Mouse (Mus musculus) T-helper 2 cell (primary cell): ENCODE results near the gene Miip.

Experiments used
- in situ Hi-C: fragments of 300-600 bp; cut with MboI, MseI; formaldehyde crosslinking; loops from one replicate; pipeline ENCODE4 v1.15.1; 2025; ENCODE audit warnings: high pct_unique_total_duplicates

The Miip gene

DNA sequence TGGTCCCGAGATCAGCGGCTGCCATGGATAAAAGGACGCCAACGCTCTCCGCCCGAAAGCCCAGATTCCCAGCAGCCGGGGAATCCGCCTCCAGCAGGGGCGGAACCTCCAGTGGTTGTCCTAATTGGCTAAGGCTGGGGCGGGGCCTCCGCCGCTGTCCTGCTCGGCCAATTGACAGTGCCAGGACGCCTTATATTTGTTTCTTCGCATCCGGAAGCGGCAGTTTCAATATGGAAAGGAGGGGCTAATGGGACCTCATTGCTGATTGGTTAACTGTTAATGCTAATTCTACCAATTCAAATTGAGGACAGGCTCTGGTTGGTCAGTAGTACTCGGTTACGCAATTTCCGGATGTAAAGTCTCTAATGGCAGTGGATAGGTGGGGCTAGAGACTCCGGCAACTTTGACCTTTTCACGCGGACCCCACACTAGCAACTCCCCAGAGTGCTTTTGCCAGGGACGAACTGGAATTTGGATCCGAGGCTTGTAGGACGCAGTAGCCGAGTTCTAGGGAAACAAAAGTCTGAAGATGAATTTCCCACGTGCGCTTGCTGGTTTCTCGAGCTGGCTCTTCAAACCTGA is at the start of gene Miip, which contains the start of gene Fv1:
Miip (minus strand) TSS at position 367 of the 582 bp plus-strand sequence.
Fv1 (plus strand) TSS at position 530 of the 582 bp plus-strand sequence.
- in situ Hi-C loops = loop anchor here (10.0 to 25.0 kb wide), 2 partner anchors 594 to 1076 kb away; no protein-coding TSS in a partner anchor

DNA sequence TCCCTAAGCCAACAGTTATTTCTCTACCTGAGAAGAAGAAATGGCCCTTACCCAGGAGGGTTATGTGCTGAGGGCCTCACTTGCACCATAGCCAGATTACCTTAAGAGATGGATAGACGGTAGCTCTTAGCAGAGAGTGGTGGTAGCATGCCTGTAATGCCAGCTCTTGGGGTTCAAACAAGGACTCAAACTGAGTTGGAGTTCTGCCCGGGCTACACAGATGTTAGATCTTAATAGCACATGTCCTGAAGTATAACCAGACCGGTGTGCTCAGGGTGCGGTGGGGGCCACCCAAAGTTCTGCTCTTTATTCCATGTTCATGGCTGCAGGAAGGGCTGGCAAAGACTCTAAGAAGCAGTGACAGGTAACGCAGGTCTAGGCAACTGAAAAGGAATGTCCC is 40.9 kb upstream of the Miip start:
- in situ Hi-C loops = no loop called here

DNA sequence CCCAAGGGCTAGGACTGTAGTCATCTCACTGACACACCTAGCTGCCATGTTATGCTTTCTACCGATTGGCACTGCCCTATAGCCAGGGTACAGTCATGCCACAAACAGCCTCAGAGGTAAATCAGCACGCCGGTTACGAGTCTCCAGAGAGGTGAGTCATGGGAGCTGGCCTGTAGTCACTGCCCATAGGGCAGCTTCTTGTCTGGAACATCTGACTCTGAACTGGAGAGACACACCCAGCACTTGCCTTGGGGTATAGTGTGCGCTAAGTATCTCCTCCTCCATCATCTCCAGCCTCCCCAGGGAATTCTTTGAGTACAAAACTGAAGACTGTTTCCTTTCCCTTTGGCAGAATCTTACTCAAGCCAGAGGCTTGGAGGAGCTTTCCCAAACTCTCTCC is 37.6 kb upstream of the Miip start:
- in situ Hi-C loops = no loop called here

DNA sequence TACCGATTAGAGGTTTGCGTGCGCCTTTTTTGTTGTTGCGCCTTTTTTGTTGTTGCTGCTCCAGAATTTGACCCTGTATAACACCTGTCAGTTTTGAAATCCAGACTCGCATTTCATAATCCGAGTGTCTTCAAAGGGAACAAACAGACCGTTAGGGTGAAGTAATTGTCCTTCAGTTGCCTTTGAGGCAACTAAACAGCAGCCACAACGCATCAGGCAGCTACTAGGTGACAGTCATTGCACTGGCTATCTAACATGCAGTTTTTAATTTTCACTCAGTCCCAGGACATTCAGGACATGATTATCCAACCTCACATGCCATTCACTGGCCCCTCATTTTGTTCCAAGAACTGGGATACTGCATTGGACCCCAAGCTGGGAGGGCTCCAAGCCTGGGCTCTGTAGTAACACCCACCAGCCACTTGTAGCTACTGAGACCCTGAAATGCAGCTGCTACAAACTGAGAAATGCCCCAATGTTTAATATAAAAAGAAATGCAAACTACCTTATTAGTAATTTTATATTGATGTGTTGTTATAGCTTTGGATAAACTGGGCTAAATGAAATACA is 36.6 kb upstream of the Miip start:
- in situ Hi-C loops = no loop called here

- in situ Hi-C loops = no loop called here
Measured at GRCm38 (mm10) chr4:147904313-147905089, 35.9 kb upstream of the Miip start, which contains the start of gene Mfn2. Mfn2 (minus strand) TSS chr4:147904704.

DNA sequence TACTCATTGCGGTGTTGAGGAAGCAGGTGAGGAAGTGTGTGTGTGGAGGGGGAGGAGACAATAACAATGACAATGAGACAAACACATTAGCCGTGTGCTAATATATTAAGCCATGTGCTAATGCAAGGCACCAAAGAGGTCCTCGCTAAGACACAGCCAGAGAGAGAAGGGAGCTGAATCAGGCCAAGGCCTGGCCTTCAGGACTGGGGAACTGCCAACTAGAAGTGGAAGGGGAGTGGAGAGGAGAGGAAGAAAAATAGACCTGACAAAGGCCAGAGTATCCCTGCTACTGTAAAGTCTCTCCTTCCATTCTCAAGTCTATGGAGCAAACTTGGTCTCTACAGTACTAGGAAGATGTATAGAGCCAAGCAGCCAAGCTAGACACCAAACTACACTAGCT is 35.0 kb upstream of the Miip start:
- in situ Hi-C loops = no loop called here

- in situ Hi-C loops = no loop called here
Measured at GRCm38 (mm10) chr4:147902906-147903500, 34.4 kb upstream of the Miip start.

DNA sequence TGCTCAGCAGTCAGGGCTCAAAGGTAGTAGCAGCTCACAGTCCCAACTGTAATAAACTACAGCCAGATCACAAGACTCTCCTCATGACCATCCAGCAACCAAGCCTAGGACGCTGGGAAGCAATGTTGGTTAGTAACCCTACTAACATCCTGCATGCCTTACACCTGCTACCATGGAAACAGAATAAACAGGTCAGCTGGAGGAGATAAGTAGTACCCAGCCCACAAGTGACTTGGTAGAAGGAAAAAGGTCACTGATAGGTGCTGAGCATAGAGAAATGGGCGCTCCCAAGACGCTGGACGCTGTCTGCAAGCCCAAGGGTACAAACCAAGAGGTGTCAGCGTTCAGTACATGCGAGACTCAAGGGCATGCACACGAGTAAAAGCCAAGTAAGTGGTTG is 31.8 kb upstream of the Miip start:
- in situ Hi-C loops = no loop called here

DNA sequence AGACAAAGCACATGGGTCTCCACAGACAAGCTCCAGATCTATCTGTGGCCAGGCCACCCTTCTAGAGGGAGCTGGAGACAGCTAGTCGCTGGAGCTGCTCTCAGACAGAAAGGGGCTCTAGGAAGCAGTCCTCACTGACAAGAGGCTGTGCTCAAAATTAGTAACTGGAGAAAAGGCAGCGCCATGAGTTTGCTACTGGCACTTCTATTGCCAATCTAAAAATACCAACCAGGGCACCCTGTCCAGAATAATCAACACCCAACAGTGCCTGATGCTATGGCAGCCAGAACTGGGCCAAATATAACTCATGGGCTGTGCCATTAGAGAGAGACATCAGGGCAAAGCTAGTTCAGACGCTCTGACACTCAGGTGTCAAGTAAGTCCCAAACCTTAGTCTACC is 28.7 kb upstream of the Miip start:
- in situ Hi-C loops = no loop called here

GRCm38 (mm10) chr4:147896411-147896810 is 27.8 kb upstream of the Miip start:
- in situ Hi-C loops = no loop called here

DNA sequence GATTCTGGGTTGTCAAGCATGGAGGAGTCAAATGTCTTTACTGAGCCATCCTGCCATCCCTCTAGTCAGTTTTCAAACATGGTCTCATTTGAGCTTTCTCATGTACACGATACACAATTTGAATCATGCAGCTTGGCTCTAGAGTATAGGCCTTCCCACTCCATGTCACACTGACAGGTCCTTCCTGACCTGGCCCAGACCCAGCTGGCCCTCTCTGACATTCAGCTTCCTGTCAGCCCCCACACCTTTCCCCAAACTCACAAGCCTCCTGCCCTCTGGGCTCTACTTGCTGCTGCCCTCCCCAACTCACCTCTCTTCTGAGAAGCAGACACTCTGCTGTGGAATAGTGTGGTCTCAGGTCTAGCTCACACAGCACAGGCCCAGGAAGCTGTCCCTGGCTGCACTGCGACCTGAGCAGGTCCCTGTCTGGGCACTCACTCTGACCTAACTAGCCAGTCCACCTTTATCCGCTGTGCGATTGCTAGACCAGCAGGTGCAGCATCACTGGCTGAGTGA is 27.3 kb upstream of the Miip start:
- in situ Hi-C loops = no loop called here

- in situ Hi-C loops = no loop called here
Measured at GRCm38 (mm10) chr4:147890341-147890740, 21.7 kb upstream of the Miip start.

DNA sequence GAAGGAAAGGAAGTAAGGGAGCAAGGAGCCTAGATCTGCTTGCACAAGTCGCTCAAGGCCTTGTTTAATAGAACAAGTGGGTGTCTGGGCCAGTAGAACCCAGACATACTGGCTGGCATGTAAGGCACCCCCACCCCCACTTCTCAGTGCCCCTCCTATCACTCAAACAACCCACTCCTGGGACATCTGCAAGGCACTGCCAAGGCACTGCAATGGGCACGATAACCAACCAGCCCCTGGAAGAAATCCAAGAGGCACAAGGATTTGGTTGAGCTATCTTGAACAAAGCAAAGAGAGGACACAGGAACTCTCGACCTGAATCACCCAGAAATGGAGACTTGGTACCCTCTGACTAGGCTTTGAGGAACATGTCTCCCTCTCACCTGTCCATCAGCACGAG is 19.6 kb upstream of the Miip start:
- in situ Hi-C loops = no loop called here

DNA sequence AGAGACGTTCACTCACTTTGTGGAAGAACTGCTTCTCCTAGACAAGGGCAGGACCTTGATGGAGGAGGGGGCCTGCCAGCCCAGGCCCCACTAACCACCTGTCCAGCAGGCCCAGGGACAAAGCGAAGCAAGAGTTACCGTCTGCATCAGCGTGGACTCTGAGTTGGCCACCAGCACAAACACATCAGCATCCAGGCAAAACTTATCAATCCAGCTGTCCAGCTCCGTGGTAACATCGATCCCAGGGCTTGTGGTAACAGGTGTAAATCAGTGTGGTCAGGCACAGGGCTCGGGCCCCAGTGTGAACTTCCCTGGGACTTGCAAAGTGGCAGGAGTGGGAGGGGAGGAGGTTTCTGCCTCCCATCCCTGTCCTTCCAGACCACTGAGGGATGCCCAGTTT is 18.7 kb upstream of the Miip start:
- in situ Hi-C loops = no loop called here

GRCm38 (mm10) chr4:147886158-147886557 is 17.5 kb upstream of the Miip start:
- in situ Hi-C loops = no loop called here

GRCm38 (mm10) chr4:147884138-147884537 is 15.5 kb upstream of the Miip start:
- in situ Hi-C loops = no loop called here

DNA sequence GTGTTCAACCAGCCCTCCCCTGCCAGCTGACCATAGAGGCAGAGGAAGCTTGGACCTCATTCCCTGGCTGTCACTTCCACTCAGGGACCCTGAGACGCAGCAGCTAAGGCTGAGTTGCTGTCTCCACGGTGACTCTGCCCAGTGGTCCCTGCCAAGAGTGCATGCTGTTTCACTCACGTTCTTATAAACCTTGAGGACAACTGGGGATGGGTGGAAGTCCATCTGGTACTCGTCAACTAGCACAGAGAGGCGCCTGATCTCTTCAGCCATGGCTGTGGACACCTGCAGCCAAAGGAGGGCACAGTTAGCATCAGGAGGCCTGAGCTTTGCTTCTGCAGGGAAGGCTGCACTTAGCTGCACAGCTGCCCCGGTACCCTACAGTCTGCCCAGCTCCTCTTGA is 14.4 kb upstream of the Miip start:
- in situ Hi-C loops = no loop called here

GRCm38 (mm10) chr4:147881792-147882191 is 13.2 kb upstream of the Miip start:
- in situ Hi-C loops = no loop called here

- in situ Hi-C loops = no loop called here
Measured at GRCm38 (mm10) chr4:147879865-147880264, 11.2 kb upstream of the Miip start.

GRCm38 (mm10) chr4:147879456-147879855 is 10.8 kb upstream of the Miip start:
- in situ Hi-C loops = no loop called here

GRCm38 (mm10) chr4:147878537-147878936 is 9.9 kb upstream of the Miip start:
- in situ Hi-C loops = no loop called here

DNA sequence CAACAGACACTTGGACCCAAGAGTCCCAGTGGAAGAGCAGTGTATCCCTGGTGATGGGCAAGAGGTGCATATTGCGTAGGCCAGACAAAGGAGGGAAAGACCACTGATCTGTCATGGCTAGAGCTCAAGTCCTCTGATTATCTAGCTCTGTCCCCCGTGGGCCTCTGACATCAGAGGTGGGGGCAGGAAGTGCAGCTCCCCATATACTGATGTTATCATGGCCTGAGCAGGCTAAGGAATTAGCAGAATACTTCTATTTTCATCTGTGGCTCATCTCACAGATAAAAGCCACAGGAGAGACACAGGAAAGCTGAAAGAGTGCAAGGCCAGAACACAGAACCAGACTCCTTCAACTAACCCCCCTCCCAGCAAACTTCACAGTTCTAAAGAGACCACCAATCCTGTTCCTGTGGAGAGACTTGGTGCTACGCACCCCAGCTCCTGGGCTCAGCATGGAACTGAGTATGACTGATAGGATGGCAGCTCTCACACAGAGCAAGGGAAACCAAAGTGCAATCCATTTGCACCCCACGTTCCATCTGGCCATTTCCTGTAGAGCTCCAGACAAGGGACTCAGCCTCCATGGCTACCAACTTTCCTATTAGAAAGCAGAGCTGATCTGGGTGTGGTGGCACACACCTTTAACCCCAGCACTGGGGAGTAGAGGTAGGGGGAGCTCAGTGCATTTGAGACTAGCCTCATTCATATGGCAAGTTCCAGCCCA is 7.4 kb upstream of the Miip start:
- in situ Hi-C loops = no loop called here
